Mouse (Mus musculus) ES-Bruce4 (cell line): ENCODE data around the gene Ehbp1l1. TPM values are rescaled to one million over a fixed set of nuclear protein-coding genes. Genes with fewer than 3 reads are reported as not detected.

ENCODE experiments used
- H3K27ac ChIP-seq: 2 replicates; pipeline ENCODE4 v1.5.1; 2012; ENCODE audit warnings: low read length, inconsistent platforms; ENCODE audit not compliant: insufficient read depth
- H3K27me3 ChIP-seq: 2 replicates; pipeline ENCODE4 v1.6.1; 2012; ENCODE audit warnings: mild to moderate bottlenecking, low read length, inconsistent platforms; ENCODE audit not compliant: control insufficient read depth, poor library complexity, insufficient read depth, severe bottlenecking
- H3K36me3 ChIP-seq: 2 replicates; pipeline ENCODE4 v1.6.1; 2012; ENCODE audit warnings: inconsistent platforms, mild to moderate bottlenecking, low read length, moderate library complexity; ENCODE audit not compliant: control insufficient read depth, poor library complexity, insufficient read depth, severe bottlenecking
- H3K4me1 ChIP-seq: one replicate; pipeline ENCODE4 v1.8.1; 2011; ENCODE audit warnings: low read length; ENCODE audit not compliant: control insufficient read depth, insufficient read depth
- H3K4me3 ChIP-seq: 2 replicates; pipeline ENCODE4 v1.5.1; 2011; ENCODE audit warnings: low read depth, mild to moderate bottlenecking, low read length
- H3K9ac ChIP-seq: 2 replicates; pipeline ENCODE4 v1.6.1; 2012; ENCODE audit warnings: low read depth, mild to moderate bottlenecking, inconsistent platforms; ENCODE audit not compliant: poor library complexity, severe bottlenecking
- H3K9me3 ChIP-seq: replicated peaks from 2 replicates; pipeline ENCODE4 v1.6.1; 2012; ENCODE audit warnings: mild to moderate bottlenecking, low read length, inconsistent platforms; ENCODE audit not compliant: control insufficient read depth, poor library complexity, insufficient read depth, severe bottlenecking
- CTCF ChIP-seq: IDR thresholded peaks from one replicate; pipeline ENCODE4 v1.8.1; 2011; ENCODE audit warnings: low read depth, low read length
- EP300 ChIP-seq: IDR thresholded peaks from 2 replicates; pipeline ENCODE4 v1.6.1; 2011; ENCODE audit warnings: low read depth, low read length; ENCODE audit not compliant: insufficient read depth
- POLR2A ChIP-seq: IDR thresholded peaks from one replicate; pipeline ENCODE4 v1.8.1; 2011; ENCODE audit warnings: low read length; ENCODE audit not compliant: insufficient read depth
- polyA plus RNA-seq: library from polyadenylated mRNA; stranded (reverse); fragments of >200 nt; gene quantifications from 2 replicates; pipeline ENCODE4 v1.2.4, GENCODE M21; 2011; ENCODE audit warnings: low read depth; ENCODE audit not compliant: missing spikeins, insufficient read depth, insufficient read length

Gene Ehbp1l1
- polyA plus RNA-seq, 1 experiment = 4.3 TPM

DNA sequence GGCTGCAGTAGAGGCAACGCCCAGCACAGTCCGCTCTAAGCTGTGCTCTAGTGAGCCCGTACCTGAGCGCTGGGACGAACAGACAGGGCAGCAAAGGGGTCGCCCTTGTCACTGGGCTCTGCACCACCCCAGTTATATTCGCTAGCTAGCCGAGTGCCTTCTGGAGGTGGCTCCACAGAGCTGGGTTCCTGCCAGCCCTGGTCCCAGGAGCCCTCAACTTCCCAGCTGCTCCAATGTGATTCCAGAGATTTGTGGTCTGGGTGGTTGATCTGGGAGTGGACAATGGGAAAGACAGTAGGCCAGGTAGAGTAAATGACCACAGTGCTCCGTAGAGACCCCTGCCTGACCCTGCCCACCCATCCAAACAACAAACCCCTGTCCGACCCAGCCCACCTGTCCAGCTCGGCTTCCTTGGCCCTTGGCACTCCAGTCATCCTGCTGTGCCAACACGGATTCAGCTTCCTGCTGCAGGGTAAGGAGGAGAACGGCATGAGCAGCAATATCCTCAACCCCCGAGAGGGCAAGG, 32.8 kb upstream of the Ehbp1l1 start:
- Histone ChIP-seq H3K4me1 (no peaks in the 10 kb centered on the region), H3K27me3 (no peaks in the 10 kb centered on the region)
- TF ChIP-seq EP300 (no peak), CTCF (no peak), POLR2A (no peak)

DNA sequence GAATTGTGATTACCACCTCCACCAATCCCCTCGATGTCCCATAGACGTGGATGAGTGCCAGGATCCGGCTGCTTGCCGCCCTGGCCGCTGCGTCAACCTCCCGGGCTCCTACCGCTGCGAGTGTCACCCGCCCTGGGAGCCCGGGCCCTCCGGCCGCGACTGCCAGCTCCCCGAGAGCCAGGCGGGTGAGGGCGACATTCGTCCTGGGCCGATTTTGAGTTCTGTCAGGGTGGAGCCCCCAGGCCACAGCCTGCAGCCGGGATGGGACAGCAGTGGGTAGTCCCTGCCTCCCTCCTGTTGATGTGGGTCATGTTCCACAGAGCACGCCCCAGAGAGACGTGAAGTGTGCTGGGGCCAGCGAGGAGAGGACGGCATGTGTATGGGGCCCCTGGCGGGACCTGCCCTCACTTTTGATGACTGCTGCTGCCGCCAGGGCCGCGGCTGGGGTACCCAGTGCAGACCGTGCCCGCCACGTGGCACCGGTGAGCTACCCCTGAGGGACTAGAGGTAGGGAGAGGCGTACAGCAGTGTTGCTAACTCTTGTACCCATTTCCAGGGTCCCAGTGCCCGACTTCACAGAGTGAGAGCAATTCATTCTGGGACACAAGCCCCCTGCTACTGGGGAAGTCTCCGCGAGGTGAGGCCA, 31.0 kb upstream of the Ehbp1l1 start:
- no peaks in the 10 kb centered on the region for H3K9me3 ChIP-seq
- no peak overlapping the region for H3K27ac ChIP-seq
- H3K27me3 ChIP-seq = no peaks in the 10 kb centered on the region
- no peak for TF ChIP-seq EP300
- no peak for TF ChIP-seq CTCF
- no peak for TF ChIP-seq POLR2A
- peaks cover 5% of the 10 kb centered on the region; the same call in 1 of the 2 replicates for H3K36me3 ChIP-seq
- no peaks in the 10 kb centered on the region for H3K4me1 ChIP-seq
- H3K9ac ChIP-seq = peak overlapping the region; percentile 0
- H3K4me3 ChIP-seq = peak overlapping the region; percentile 54

More for the DNA sequence above, 32.8 kb upstream of the Ehbp1l1 start:
- Histone ChIP-seq H3K9me3 (no peaks in the 10 kb centered on the region), H3K9ac (no peak overlapping the region), H3K4me3 (no peak overlapping the region), H3K36me3 (peaks cover 8% of the 10 kb centered on the region), H3K27ac (no peak overlapping the region)

DNA sequence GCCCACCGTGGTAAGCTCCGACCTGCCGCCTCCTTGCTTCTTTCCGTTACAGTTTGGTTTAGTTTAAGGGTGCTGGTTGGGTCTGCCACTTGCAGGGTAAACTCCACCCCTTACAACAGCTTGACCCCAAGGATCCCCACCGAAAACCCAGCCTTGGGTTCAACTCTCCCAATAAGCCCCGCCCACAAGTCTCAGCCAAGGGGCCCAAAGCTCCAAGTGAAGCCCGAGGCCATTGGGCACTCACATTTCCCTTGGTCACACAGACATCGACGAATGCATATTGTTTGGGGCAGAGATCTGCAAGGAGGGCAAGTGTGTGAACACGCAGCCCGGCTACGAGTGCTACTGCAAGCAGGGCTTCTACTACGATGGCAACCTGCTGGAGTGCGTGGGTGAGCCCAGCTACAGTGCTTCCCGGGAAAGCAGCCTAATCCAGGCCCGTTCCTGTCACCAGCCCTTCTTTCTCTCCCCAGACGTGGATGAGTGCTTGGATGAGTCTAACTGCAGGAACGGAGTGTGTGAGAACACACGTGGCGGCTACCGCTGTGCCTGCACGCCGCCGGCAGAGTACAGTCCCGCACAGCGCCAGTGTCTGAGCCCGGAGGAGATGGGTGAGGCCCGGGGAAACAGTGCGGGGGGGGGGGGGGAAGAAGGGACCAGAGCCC, 30.3 kb upstream of the Ehbp1l1 start:
- Histone ChIP-seq H3K36me3 (peaks cover 5% of the 10 kb centered on the region; the same call in 1 of the 2 replicates), H3K27ac (no peak overlapping the region), H3K9ac (0 out of 2 replicates have a peak overlapping the region, but pooled peaks have one; percentile 0), H3K9me3 (no peaks in the 10 kb centered on the region), H3K27me3 (no peaks in the 10 kb centered on the region), H3K4me3 (peak overlapping the region; percentile 54), H3K4me1 (no peaks in the 10 kb centered on the region)
- no peak for TF ChIP-seq CTCF
- TF ChIP-seq POLR2A = no peak
- TF ChIP-seq EP300 = no peak

DNA sequence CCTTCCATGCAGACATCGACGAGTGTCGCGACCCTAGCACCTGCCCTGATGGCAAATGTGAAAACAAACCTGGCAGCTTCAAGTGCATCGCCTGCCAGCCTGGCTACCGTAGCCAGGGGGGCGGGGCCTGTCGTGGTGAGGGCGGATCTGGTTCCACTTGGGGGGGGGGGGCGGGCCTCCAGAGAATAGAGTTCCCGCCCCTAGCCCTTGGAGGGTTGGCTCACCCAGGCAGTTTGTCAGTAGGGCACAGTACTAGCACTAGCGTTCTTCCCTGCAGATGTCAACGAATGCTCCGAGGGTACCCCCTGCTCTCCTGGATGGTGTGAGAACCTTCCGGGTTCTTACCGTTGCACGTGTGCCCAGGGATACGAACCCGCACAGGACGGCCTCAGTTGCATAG, 25.6 kb upstream of the Ehbp1l1 start:
- no peak for TF ChIP-seq CTCF
- TF ChIP-seq POLR2A = no peak
- TF ChIP-seq EP300 = no peak
- peaks cover 2% of the 10 kb centered on the region for H3K4me1 ChIP-seq
- H3K27ac ChIP-seq = no peak overlapping the region
- H3K27me3 ChIP-seq = no peaks in the 10 kb centered on the region
- no peak overlapping the region for H3K9ac ChIP-seq
- no peaks in the 10 kb centered on the region for H3K9me3 ChIP-seq
- no peaks in the 10 kb centered on the region for H3K36me3 ChIP-seq
- no peak overlapping the region for H3K4me3 ChIP-seq

DNA sequence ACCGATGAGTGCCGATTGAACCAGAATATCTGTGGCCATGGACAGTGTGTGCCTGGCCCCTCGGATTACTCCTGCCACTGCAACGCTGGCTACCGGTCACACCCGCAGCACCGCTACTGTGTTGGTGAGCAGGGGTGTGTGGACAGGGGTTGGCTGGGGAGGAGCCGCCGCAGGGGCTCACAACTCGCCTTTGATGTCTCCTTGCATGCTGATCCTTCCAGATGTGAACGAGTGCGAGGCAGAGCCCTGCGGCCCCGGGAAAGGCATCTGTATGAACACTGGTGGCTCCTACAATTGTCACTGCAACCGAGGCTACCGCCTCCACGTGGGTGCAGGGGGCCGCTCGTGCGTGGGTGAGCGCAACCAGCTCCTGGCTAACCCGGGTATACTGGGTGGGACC, 24.8 kb upstream of the Ehbp1l1 start:
- Histone ChIP-seq H3K4me1 (peaks cover 7% of the 10 kb centered on the region), H3K9ac (no peak overlapping the region), H3K4me3 (0 out of 2 replicates have a peak overlapping the region, but pooled peaks have one; percentile 2), H3K27me3 (no peaks in the 10 kb centered on the region), H3K36me3 (no peaks in the 10 kb centered on the region), H3K27ac (no peak overlapping the region), H3K9me3 (no peaks in the 10 kb centered on the region)
- TF ChIP-seq POLR2A (no peak), CTCF (no peak), EP300 (no peak)

DNA sequence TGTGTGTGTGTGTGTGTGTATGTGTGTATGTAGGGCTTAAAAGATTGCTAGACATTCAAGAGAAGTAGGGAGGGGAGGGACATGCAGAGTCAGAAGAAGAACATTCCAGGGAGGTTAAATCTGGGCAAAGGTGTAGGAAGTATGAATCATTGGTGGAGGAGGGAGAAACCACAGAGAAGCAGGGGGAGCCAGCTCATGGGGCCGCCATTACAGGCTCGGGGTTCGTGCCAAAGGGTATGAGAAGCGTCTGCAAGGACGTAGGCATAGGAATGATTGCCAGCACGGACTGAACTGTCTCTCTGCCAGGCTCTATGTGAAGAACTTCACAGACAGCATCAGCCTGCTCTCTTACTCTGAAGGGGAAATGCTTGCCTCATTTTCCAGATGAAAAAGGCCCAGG, 23.4 kb upstream of the Ehbp1l1 start:
- TF ChIP-seq EP300 (no peak), POLR2A (no peak)
- Histone ChIP-seq H3K27ac (no peak overlapping the region), H3K36me3 (no peaks in the 10 kb centered on the region), H3K27me3 (no peaks in the 10 kb centered on the region), H3K9ac (no peak overlapping the region), H3K4me3 (no peak overlapping the region), H3K4me1 (peaks cover 7% of the 10 kb centered on the region), H3K9me3 (no peaks in the 10 kb centered on the region)
